Mouse (Mus musculus): ENCODE measurements around the gene Mad1l1.
"Not testable (repeated sequence)": the region's sequence is repeated elsewhere in the genome, so short reads cannot be mapped to it uniquely, and the experiment has no call there.

Gene Mad1l1

DNA sequence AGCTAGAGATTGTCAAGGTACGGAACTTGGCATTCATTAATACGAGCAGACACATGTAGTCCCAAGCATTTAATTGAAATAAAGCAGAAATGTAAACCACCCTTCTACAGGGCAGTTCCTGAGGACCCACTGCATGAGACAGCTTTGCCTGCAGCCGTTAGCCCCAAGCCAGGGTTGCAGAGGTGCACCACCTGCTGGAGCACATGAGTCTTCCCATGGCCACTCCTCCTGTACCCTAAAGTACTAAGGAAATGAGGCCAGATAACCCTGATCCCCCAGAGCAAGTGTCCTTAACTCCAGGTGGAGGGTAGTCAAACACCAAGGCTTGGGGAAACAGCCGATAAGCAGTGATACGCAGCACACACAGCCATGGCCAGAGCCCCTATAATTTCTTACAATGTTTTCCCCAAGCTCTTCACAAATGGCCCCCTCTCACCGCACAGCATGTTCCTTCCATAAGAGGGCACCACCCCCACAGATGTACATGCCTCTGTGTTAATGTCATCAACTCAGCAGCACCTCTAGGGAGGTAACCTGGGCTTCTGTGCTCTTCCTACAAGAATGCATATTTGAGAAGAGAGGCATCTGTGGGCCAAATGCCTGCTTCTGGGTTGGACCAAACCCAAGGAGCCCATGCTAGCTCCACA, 283.6 kb downstream of the Mad1l1 start:
- no peak for DNase-seq

DNA sequence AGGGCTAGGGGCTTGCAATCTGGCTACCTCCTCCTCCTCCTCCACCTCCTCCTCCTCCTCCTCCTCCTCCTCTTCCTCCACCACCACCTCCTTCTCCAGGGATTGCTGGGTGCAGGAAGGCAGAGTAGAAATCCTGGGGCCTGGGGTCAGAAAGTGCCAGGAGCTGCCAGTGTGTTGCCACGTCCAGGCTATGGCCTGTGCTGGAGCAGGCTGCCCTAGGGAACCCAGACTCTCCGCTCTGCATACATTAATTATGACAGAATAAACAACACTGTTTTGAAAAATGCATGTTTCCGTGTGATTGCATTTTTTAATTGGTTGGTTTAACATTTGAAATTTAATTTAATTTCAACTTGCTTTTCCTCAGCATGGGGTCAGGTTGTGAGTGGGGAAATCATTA, 285.7 kb downstream of the Mad1l1 start:
- no peak for DNase-seq

DNA sequence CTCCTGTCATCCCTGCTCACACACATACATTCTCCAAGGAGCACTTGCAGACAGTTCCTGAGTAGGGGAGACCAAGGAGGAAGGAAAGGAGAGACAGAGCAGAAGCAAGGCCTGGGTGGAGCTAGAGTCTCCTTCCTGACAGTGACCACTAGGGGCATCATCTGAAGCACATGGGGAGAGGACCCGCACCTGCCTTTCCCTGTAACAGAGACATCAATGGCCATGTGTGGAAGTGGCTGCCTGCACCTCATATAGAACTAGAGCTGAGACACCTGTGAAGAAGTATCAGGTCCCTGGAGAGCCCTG, 286.4 kb downstream of the Mad1l1 start:
- DNase-seq: no peak

DNA sequence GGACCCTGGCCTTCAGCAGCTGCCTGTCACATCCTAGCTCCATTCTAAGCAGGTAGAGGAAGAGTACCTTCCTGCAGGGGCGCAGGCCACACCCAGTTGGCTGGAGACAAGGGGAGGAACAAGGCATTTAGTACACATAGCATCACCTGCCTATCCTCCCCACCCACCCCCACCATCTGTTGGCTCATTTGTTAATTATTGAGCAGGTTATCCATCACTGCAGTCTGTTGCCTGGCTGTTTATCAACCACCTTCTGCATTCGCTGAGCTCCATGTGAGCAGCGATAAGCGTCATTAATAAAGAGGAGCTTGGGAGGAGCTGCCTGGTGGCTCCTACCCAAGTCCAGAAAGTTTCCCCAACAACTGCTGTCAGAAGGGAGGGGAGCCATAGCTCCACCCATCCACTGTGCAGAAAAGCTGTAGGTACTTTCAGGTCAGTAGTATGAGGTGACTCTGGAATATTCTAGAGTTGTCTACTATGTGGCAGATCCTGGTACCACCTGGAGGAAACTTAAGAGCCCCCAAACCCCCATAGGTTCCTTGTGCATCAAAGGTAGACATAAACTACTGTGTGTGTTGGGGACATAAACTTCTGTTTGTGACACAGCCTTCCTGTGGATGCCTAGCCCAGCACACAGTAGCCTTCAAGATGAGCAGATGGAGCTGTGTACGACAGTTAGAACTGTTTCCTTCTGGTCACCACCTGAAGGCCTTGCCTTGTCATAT, 286.9 kb downstream of the Mad1l1 start:
- no peak for DNase-seq

DNA sequence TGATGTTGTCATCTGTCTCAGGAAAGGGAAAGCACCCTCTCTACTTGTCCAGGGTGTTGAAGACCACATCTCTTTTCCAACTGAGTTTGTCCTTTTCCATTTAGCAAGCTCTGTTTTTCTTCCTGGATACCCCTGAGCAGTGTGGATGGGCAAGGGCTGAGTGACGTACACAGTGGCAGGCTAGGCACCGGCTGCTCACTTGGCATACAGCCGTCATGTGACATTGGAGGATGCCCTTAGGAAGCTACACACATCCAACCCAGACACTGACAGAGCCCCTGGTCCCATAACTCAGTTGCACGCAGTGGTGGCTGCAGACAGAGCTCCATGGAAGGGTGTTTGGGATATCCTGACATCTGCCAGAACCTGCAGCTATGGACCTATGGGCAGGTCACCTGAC, 295.0 kb downstream of the Mad1l1 start:
- DNase-seq: no peak

GRCm38 (mm10) chr5:140025301-140025700, 296.1 kb downstream of the Mad1l1 start:
- no peak for DNase-seq

DNA sequence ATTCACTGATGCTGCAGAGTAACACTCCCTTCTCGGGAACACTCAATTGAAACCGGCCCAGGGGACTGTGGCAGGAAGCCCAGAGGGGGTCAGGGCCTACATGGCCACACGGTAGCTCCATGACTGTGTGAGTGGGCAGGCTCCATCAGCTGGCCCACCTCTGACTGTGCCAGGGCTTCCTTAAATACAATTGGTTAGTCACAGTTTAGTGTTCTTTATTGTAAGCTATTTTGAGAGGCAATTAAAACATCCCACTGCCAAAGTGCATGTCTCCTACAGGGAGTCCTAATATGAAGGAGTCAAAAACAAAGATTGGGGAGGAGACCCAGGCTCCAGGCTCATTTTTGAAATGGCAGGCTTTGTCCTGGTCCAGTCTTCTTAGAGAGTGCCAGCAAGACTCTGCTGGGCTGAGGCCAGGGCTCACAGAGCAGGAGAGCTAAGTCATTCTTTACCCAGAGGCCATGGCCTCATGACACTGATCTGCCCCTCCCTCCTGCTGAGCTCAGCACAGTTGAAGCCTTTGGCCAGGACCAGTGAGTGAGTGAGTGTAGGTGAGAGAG, 297.3 kb downstream of the Mad1l1 start:
- peak; percentile 5 to 10 for DNase-seq

GRCm38 (mm10) chr5:140022861-140023260, 298.5 kb downstream of the Mad1l1 start:
- no peak for DNase-seq

DNA sequence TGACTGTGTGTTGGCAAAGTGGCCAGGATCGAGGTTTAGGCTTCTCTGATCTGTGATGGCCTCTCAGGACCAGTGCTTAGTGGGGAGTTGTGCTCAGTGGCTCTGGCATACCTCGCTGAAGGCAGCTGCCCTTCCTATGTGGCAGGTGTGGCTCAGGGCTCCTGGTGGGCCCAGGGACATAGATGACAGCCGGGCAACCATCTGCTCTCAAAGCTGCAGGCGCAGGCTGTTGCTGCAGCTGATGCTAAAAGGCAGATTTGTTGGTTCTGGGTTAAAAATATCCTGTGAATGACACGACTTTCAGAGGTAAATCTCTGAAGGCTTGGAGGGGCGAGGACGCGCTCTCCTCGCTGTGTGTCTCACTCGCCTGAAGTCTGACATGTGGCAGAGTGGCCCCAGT, 299.6 kb downstream of the Mad1l1 start:
- DNase-seq: no peak

- no peak for DNase-seq
Observed at GRCm38 (mm10) chr5:140019616-140020015, 301.7 kb downstream of the Mad1l1 start.

DNA sequence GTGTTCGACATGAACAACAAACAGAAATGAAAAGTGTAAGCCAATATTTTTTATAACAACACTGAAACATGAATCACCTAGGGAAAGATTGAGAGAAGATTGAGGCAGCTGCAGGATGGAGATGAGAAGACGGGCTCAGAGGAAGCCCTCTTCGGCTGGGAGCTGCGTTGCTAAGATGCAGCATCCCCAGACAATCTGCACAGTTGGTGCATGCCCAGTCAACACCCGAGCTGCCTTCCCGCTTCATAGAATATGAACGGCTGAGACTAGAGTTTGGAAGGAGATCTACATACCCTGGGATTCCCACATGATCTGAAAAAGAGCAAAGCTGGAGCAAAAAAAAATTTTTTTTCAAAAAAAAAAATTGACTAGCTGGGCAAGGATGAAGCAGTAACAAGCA, 302.6 kb downstream of the Mad1l1 start:
- no peak for DNase-seq

- DNase-seq: no peak
Observed at GRCm38 (mm10) chr5:140016896-140017295, 304.5 kb downstream of the Mad1l1 start.

DNA sequence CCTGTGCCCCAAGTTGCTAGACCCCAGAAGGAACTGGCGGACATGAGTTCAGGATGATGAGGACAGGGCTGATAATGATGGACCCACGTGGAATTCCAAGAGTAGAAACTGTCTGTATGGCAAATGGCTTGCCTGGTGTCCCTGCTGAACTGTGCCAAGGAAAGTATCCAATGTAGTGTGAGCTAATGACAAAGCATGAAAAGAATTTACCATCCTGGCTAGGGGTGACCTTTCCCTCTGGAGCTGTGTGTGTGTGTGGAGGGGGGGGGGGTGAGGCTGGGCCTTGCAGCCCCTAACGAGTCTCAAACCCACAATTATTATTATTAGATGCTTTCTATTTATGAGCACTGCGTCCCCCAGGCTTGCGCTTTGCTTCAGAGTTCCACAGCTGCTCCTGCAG, 307.7 kb downstream of the Mad1l1 start:
- DNase-seq: no peak

DNA sequence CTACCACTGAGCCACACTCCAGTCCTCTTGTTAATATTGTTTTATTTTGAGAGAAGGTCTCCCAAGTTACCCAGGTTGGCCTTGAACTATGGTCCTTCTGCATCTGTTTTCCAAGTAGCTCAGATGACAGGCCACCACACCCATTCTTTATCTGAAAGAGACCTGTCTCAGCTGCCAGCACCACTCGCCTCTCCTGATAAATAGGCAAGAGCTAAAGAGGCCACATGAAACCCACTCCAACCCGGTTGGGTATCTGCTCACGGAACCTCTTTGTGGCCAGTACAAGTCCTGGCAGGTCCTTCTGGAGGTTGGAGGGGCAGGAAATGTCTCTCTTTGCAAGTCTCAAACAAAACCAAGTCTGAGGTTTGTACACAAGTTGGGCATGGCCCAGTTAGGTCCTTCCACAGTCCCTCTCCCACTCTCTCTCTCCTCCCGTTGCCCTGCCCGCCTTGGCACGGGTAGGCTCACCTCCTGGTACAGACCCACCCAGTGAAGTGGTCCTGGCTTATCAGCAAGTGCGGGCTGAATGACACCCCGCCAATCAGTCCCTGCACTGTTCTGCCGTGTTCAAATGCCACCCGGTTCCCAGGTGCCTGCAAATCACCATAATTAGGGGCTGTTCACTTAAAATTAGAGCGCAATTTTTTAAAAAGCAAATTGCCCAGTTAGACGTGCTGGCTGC, 308.9 kb downstream of the Mad1l1 start:
- DNase-seq: no peak

- no peak for DNase-seq
Observed at GRCm38 (mm10) chr5:140010405-140010804, 310.9 kb downstream of the Mad1l1 start.

- no peak for DNase-seq
Observed at GRCm38 (mm10) chr5:140009083-140009655, 312.2 kb downstream of the Mad1l1 start.

DNA sequence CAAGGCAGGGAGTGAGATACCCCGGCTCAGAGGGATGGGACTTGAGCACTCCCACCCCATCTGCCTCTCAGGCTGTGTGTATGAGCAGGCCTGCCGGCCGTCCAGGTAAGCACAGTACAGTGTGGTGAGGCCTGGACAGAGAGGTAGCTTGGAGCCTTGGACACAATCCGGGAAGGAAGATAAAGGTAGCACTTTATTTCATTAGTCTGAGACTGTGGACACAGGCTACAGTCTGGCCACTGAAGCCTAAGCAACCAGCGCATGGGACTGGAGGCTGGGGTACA, 312.9 kb downstream of the Mad1l1 start:
- DNase-seq: no peak

DNA sequence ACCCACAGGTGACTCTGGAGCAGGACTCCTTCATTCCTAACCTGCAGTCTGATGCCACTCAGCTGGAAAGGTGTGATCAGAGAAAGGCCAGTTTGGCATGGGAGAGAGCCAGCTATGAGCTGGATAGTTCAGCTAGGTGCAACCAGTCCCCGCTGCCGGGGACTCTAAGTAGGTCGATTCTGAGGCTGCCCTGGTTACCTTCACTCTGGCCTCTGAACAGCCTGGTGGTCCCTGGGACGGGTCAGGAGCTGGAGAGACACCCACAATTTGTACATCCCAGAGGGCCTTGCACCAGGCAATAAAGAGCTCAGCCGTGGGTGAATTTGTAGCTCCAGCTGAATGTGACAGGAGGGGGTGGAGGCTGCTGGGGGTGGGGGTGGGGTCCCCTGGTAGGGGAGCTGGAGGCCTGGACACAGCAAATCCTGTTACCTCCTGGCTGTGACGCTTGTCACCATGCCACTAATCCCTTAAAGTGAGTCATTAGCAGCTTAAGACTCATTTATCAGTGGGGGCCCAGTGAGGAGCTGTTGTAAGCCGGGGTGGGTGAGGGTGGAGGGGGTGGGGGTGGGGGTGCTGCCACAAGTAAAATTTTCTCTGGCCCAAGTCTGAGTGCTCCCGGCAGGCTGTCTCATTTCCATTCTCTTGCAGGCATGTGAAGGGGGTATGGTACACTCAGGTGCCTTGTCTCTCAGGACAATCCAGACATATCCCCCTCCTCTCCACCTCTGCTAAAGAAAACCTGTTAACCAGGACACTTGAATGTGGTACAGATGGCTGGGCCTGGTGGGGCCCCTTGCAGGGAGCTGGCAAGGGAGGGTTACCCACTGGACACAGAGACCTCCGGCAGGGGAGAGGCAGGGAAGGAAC, 313.5 kb downstream of the Mad1l1 start:
- DNase-seq: no peak

DNA sequence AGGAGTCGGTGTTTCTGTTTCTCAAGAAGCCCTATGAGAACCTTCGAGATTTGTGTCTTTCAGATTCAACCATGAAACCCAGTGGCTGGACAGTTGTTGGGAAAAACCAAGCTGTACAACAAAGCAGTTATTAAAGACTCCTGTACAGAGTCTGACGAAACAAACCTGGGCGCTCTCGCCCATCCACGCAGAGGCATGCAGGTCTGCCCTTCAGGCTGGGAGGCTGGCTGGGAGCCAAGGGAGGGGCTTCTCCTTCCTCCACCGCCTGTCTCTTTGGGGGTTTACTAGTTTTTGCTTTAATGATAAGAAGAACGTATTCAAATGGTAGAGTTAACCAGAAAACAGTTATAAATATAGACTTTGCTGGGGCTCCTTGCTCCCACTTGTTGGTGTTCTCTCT, 314.5 kb downstream of the Mad1l1 start:
- DNase-seq: no peak

GRCm38 (mm10) chr5:140002541-140002940, 318.8 kb downstream of the Mad1l1 start:
- no peak for DNase-seq

- DNase-seq: no peak
Observed at GRCm38 (mm10) chr5:139998916-139999315, 322.4 kb downstream of the Mad1l1 start.

DNA sequence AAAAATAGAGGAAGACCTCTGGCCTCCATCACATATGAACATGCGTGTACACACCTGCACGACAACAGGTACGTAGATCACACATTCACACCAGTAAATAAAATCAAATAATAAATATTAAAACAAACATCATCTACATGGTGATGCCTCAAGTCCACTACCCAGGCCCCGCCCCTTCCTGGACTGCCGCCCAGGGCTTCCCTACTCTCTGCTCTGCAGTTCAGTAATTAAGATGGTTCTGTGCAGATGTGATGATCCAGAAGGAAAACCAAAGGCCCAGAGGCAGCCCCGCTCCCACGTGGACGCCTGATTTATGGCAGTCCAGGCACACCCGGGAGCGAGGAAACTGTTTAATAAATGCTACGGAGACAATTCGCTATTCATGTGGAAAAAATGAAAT, 323.0 kb downstream of the Mad1l1 start:
- DNase-seq: not testable (repeated sequence)

DNA sequence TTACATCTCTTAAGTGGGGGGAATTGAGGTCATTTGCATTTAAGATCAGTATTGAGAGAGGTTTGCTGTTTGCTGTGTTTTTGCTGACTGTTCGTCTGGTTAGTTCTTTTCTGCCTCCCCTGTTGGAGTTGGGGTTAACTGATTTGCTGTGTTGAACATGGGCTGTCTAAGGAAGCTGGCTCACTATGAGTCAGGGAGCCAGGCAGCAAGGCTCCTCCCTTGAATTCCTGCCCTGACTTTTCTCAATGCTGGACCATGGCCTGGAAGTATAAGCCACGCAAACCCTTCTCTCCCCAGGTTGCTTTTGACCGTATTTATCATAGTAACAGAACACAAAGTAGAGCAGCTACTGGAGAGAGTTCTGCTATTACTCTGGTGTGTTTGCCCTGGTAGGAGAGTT, 329.8 kb downstream of the Mad1l1 start:
- DNase-seq: no peak

All from lung, adult 18-20 months (tissue).